Mouse (Mus musculus) ES-CJ7 (cell line): ENCODE results near the gene Ear14.
"Not testable (repeated sequence)": the region's sequence is repeated elsewhere in the genome, so short reads cannot be mapped to it uniquely, and the experiment has no call there.

Experiments used
- DNase-seq: peaks from one replicate; pipeline ENCODE4 v3.0.0; 2011; ENCODE audit warnings: low read depth, low spot score

Ear14 gene

DNA sequence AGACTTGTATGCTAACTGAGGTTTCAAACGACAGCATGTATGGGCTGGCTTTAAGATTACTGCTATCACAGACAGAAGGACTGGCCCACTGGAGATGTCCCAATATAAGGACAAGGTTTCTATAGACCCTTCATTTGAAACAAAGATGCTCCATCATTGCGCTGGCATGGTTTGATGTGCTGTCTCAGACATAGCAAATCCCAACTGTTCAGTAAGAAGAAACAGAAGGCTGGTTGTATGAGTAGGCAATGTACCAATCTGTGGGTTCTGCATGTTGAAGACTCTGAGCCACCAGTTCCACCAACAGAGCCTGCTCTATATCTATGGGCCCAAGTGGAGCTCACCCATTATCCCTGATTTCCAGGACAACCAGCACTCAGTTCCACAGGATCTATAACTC is at the start of gene Ear14:
TSS of gene Ear14 (plus strand) at position 277 of the 400 bp plus-strand sequence.
- no peak for DNase-seq

DNA sequence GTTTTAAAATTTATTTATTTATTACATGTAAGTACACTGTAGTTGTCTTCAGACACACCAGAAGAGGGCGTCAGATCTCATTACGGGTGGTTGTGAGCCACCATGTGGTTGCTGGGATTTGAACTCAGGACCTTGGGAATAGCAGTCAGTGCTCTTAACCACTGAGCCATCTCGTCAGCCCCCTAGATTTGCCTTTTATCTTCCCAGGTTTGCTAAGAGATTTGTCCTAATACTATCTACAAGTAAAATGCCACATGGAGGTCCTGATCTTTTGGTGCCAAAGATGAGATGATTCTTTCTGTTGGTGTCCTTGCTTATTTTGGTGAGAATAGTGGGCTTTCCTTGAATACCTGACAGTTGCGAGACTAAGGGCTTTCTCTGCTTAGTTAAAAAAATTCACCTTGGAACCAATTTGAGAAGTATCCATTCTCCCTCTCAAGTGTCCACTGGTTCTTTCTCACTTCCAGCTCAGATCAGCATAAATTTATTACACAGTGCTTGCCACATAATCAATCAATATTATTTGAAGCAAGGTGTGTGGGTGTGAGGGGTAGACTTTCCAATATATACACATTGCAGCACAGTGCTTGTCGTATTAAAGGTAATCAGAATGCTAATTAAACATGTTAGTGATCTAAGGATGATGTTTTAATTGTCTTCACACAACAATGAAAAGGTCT is 47.0 kb upstream of the Ear14 start:
- no peak for DNase-seq

DNA sequence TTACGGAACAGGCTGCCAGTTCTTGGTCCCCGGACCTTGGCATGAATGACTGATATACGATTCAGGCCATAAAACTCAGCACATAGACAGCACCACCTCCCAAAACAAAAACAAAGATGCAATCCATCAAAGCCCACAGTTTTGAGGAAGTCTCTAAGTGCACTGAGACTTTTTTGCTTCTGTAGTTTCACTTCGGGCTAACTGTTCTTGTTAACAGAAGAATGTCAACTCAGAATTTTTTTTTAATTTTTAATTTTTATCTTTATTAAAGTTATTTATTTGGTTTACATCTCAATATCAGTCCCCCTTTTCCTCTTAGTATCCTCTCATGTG is 46.5 kb upstream of the Ear14 start:
- no peak for DNase-seq

DNA sequence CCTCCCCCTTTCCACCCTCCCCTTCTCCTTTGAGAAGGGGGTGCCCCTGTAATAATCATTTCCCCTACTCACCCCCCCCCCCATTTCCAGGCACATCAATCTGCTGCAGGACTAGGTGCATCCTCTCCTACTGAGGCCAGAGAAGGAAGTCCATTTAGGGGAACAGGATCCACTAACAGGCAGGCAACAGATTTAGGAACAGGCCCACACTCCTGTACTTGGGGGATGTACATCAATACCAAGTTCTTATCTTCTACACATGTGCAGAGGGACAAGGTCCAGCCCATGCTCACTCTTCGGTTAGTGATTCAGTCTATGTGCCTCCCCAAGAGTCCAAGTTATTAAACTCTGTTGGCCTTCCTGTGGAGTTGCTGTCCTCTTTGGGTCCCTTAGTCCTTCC is 46.1 kb upstream of the Ear14 start:
- DNase-seq: no peak

DNA sequence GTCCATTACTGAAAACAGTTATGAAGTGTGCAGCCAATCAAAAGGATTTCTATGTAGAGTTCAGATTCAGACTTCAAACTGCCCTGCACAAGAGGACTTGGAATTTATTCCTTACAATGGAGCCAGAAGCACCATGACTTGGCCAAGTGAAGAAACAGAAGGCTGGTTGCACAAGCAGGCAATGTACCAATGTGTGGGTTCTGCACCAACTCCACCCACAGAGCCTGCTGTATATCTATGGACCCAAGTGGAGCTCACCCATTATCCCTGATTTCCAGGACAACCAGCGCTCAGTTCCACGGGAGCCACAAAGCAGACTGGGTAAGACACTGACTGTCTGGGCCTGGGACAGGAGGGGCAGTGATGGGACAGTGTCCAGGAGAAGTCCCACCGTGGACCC is 41.2 kb upstream of the Ear14 start, which contains the start of gene Rnase2b:
TSS of gene Rnase2b (plus strand) at position 285 of the 400 bp plus-strand sequence.
- not testable (repeated sequence) for DNase-seq

DNA sequence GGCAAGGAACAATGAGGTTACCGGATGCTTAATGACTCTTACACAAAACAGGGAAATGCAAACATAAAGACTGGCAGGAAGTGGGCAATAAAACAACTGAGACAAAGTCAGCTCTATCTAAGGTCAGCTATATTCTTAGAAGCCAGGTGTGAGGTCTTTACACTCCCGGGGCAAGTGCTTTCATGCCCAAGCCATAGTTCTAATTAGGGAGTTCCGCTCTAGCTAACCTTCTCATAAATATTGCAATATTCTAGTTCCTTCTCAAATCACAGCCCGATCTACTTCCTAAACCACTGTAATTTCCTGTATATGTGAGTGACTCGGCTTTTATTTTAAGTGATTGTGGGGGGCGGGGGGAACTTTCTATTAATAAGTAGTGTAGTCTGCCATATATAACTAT is 39.9 kb upstream of the Ear14 start:
- DNase-seq: not testable (repeated sequence)

DNA sequence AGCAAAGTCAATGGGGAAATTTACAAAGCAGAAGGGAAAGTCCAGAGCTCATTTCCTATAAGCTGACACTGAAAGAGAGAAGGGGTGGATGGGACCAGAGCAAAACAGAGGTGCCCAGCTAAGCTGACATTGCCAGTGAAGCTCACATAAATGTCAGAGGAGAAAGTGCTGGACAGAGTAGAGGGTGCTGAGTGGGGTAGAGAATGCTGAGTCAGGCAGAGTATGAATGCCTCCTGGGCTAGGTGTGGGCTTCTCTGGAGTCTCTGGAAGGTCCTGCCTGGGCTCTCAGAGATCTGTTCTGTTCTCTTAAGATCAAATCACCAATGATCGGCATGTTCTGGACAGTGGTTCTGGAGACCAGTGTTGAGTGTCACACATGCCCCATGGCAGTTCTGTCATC is 37.8 kb upstream of the Ear14 start:
- no peak for DNase-seq

DNA sequence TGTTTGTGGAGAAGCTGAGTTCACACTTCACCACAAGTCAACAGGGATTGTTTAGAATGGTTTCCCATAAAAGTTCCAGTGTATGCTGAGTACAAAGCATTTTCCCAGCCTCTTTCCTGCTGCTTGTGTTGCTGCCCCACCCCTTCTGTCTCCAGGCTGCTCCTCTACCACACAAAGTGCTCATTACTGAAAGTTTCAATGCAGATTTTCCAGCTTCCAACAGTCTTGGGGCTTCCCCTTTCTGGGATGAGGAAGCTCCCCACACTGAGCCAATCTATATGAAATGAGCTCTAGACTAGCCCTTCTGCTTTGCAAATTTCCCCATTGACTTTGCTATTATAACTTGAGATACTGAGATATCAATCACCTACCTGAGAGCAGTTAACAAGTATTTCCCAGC is 37.1 kb upstream of the Ear14 start:
- no peak for DNase-seq

DNA sequence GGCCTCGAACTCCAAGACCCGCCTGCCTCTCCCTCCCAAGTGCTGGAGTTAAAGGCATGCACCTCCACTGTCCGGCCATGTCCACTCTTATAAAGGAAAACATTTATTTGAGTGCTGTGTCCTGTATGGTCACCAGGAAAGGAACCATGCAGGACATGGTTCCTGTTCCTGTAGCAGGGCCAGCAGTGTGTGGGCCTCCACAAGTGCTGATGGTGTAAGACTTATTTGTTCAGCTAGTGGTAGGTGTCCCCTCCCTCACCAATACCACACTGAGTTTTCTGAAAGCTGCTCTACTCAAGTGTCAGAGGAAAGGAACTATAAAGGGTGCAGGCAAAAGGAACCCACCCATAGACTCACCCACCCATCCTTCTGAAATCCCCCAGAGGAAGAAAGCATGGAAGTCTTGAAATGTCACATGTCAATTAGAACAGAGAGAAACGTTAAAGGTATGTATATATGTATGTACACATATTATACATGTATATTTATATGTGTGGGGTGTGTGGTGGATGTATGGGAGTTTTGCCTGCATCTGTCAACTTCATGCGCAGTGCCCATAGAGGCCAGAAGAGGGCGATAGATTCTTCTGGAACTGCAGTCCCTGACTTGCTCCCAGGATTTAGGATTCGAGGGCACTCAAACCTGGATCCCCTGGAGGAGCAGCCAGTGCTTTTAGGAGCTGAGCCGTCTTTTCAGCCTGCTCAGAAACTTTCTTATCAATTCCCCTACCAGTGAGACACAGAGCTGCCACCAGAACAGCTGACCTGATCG is 30.9 kb upstream of the Ear14 start:
- peak; percentile 34 for DNase-seq

DNA sequence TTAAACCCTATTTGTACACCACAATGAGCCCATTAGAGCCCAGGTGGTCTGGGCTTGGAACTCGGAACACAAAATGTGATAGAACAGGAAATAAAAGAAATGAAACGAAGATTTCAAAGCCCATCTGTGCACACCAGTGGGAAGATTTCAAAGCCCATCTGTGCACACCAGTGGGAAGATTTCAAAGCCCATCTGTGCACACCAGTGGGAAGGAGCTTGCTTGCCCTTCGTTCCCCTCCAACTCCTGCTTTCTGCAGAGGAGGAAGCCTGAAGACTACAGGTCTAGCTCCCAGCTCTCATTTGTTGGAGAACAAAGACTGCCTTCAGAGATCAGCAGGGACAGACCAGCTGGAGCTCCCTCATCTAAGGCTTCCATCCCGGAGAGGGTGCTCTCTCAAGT is 30.2 kb upstream of the Ear14 start:
- not testable (repeated sequence) for DNase-seq

DNA sequence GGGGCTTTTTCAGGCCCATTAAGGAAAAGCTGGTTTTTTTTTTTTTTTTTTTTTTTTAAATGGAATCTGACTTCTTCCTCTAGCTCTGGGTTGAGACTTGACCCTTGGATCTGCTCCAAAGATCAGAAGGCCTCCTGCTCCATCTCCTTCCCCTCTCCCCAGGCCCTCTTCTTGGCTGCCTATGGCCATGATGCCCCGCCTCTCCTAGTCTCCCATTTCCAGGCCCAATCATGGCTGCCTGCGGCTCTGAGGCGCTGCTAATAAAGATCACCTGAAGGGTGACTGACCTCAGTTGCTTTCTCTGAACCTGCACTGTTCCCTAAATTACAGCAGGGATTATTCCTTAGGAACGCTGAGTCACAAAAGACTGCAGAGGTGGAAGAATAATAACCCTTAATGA is 29.3 kb upstream of the Ear14 start:
- DNase-seq: no peak

DNA sequence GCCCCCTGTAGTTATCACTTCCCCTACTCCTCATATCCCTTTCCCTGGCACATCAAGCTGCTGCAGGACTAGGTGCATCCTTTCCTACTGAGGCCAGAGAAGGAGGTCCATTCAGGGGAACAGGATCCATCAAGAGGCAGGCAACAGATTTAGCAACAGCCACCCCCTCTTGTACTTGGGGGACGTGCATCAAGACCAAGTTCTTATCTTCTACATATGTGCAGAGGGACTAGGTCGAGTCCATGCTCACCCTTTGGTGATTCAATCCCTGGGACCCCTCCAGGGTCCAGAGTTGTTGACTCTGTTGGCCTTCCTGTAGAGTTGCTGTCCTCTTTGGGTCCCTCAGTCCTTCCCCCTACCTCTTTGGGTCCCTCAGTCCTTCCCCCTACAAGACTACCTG is 22.1 kb upstream of the Ear14 start:
- DNase-seq: not testable (repeated sequence)

DNA sequence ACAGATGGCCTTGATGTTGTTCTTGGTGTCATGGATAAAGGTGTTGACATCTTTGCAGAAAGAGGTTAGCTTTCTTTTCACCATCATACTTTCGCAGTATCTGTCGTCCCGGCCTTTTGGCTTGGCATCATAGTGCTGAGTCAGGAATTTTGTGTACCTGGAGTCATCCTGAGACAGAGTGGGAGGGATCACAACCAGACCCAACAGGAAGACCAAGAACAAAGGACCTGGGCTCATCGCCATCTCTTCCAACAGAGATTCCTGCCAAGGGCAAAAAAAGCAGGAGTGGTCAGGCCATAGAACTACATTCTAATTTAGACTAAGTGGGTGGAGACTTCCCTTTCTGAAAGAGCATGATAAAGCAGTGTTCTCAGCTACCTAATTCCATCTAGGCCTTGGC is 7.5 kb upstream of the Ear14 start:
- DNase-seq: peak; percentile 86

DNA sequence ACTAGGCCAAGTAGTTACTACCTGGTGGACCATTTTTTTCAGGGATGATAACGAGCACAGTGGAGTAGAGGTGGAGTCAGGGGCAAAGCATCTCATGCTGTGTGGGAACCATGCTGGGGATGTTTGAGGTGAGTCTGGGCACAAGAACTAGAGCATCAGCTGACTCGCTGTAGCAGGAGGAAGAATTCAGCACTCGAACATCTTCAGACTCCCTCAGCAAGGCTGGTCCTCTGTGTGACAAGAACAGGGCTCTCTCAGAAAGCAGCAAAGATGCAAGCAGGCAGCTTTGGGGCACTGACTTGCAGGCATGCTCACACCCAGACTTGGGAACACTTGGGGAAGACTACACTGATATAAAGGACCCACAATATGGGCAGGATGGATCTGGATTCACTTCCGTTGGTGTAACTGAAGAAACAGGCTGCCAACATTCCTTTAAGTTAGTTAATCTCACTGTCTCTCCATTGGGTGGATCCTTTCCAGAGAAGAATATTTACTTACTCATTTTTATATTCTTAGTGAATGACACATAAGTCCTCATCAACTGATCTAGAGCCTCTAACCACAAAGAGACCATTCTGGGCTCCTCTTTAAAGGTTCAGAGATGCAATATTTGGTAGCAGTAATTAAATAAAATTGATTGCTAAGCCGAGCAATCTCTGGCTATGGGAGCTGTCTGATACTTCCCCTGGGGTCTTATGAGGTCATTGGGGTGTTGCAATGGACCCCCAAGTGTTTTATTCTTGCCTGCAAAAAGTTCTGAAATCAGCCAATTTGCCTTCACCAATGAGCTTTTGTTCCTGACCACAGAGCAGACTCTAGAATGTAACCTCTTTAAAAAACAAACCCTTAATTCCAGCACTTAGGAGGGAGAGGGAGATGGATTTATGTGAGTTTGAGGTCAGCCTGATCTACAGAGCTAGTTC is 3.8 kb upstream of the Ear14 start, which contains the start of gene Ang2:
TSS of gene Ang2 (minus strand) at position 51 of the 926 bp plus-strand sequence.
- no peak for DNase-seq

DNA sequence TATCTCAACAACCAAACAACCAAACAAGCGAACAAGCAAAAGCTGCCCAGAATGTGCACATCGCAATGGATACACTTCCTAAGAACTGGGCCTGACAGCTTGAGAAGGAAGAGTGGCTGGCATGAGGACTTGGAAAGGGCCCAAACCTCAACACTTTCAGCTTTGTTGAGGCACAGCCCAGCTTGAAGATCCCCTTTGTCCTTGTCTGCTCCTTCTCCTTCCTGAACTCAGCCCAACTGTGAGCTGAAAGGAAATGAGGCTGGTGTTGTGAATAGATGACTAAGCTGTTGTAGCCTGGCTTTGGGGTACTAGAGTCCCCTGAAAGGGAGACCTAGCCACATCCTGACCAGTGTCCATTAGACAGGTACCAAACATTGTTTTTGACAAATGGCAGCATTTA is 3.1 kb upstream of the Ear14 start:
- DNase-seq: no peak

DNA sequence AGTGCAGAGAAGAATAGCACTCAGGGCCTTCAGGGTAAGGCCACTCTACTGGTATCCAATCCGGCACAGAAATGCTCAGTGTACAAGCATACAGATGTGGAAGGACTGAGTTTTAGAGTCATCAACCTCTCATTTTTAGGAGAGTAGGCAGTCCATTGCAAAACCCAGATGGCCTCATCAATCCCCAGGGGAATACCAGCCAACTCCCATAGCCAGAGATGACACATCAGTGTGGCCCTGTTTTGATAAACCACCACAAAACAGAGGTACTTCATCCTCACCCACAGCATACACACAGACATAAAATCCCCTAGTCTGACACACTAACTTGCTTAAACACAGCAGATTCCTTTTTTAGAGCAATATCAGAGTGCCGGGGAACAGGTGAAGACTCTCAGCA is 2.7 kb upstream of the Ear14 start:
- DNase-seq: no peak

DNA sequence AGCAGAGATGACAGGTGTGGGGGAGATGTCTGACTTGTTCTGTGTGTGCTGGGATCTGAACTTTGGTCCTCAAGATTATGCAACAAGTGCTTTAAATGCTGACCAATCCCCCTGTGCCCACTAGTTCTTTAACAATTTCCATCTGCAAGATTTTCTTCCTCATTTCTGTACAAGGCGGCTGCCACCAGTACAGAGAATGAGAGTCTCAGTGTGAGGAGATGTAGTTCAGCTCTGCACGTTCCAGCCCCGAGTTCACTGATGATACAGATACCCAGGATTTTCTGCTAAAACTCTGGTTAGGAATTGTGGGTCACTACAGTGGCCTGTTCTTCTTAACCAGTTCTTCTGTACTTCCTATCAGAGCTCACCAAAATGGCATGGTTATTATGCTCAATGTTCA is 16.9 kb downstream of the Ear14 start:
- DNase-seq: not testable (repeated sequence)

DNA sequence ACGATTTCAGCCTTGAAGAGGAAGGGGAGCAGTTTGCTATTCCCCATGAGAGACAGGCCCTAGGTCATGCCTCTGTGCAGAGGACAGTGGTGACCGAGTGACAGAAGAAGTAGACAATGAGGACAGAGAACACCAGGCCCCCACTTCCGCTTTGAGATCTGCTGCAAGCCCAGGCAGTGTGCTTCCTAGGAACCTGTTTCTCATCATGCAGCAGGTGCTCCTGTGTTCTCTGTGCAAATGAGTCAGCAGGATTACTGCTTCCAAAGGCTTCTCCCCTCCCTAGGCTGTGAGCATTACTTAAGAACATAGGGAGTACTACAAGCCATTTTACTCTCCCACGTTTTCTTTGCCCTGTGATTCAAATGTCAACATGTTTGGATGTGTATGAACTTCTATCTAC is 26.5 kb downstream of the Ear14 start:
- DNase-seq: not testable (repeated sequence)

DNA sequence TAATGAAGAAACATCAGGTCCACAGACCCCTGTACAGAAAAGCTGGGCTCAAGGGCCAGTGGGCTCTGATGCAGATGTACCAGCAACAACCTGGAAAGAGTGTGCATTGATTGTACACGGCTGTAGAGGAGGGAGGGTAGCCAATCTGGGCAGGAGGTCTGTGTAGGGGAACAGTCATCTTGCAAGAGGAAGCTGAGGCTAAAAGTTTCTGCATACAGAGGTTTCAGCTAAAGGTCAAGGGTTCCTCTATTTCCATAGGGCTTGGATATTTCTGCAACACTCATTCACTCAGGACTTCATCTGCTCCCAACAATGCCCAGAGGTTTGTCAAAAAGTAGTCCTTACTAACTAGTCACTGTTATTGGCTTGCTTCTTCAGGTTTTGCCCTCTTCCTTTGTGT is 34.3 kb downstream of the Ear14 start:
- DNase-seq: not testable (repeated sequence)

DNA sequence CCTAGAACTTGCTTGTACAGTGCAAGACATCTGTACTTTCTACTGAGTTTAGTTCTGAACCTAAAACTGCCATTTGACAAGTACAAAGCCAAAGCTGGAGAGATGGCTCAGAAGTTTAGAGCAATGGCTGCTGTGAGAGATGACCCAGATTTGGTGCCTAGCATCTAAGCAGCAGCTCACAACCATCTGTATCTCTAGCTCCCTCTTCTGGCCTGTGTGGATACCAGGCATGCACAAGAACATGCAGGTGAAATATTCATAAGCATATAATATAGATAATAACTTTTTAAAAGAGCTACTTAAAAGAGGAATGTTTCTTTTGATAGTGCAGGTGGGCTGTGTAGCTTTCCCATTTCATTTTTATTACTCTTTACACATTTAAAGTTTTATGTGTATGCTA is 37.7 kb downstream of the Ear14 start:
- peak; percentile 55 for DNase-seq

DNA sequence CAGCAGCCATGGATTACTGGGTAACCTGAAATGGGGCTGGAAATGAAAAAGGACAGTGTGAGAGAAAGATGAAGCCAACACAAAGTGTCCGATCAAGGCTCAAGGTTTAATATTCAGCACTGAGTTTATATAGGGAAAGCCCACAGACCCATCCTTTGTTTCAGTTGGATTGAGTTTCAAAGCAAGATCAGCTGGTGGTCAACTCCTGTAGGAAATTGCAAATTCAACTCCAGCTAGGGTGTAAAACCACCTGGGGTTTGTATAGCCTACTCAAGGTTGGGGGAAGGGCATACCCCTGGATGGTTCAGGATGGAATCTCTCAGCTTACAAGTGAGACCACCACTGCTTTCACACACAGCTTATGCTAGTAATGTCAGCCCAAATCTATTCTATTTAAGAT is 44.5 kb downstream of the Ear14 start:
- peak; percentile 48 for DNase-seq

DNA sequence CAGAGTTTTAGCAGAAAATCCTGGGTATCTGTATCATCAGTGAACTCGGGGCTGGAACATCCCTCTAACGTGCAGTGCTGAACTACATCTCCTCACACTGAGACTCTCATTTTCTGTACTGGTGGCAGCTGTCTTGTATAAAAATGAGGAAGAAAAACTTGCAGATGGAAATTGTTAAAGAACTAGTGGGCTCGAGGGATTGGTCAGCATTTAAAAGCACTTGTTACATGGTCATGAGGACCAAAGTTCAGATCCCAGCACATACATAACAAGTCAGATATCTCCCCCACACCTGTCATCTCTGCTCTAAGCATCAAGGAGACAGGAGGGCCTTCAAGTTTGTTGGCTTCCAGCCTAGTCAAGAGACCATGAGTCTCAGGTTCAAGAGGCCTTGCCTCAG is 47.2 kb downstream of the Ear14 start:
- DNase-seq: no peak
